Mouse (Mus musculus): ENCODE measurements around the gene D930048N14Rik. TPM values are rescaled to one million over a fixed set of nuclear protein-coding genes. Genes with fewer than 3 reads are reported as not detected.

Gene D930048N14Rik
- polyA plus RNA-seq, 1 experiment from 2014 or later: 1.2 TPM

DNA sequence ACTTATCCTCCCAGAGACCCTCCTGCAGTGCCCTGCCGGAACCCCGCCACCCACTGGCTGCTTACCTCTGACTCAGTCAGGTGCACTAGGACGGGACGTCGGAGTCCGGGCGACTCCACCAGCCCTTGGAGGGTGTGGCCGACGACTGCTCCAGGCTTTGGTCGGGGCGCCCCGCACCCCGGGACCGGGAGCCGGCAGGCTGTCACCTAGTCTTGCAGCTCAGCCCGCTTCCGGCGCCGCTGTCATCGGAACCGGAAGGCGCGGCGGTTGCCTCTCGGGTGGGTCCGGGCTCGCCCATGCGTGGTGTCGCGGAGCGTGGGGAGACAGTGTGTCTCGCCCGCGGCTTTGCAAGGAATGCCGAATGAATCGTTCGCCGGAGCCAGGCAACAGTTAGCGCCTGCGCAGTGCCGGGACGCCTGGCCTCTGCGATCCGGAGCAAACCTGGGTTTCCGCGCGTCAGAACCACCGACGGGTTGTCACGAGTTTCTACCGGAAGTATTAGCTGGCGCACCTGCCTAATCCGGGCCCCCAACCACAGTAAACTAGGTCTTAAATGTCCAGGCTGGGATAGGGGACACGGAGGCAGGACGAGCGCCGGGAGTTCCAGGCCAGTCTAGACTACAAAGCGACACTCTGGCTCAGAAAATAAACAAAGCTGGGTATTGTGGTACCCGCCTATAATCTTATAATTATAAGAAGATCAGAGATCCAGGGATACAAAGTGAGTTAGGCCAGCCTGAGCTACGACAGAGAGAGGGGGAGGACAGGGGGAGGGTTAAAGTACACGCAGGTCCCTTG is 15.0 kb upstream of the D930048N14Rik start, which contains the start of gene Rmnd5b:
Rmnd5b (minus strand) TSS at position 372 of the 798 bp plus-strand sequence.
- Histone ChIP-seq H3K4me3 (ENCODE audit: low read depth, low read length) (peak within 1 kb of the TSS; percentile 75), H3K27ac (ENCODE audit: low read length) (peak within 1 kb of the TSS; percentile 79), H3K9me3 (replicated peaks; ENCODE audit: control insufficient read depth, low read length, poor library complexity, severe bottlenecking) (no peaks in the 10 kb centered on the region), H3K9ac (ENCODE audit: low read depth, low read length) (peak within 1 kb of the TSS; percentile 82), H3K36me3 (ENCODE audit: control insufficient read depth, insufficient read depth, low read length) (no peaks in the 10 kb centered on the region), H3K4me1 (ENCODE audit: control insufficient read depth, insufficient read depth, low read length) (peaks cover 15% of the 10 kb centered on the region), H3K4me2 (ENCODE audit: low read length) (peak within 1 kb of the TSS; percentile 78), H3K27me3 (ENCODE audit: control insufficient read depth, insufficient read depth, low read depth, low read length) (no peaks in the 10 kb centered on the region)
- peak; percentile 94 for ATAC-seq
- WGBS: under 1% methylated on average over 59 of the region's 61 CpGs

DNA sequence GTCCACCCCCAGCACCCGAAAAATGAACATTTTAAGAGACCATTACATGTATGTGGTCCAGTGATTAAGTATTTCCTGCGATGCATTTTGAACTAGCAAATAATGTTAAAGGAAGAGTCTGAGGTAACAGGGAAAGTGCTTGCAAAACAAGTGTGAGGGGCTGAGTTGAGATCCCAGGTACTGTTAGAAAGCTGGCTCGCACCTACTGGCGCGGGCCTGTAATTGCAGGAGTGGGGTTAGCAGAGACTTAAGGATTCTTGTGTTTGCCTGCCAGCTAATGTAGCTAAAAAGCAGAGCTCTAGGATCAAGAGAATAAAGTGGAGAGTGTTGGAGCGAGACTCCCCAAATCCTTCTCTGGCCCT is 14.4 kb upstream of the D930048N14Rik start:
- H3K27ac ChIP-seq (ENCODE audit: low read length): peak overlapping the region; percentile 79
- WGBS: 2% methylated on average over 6 of the region's 6 CpGs

DNA sequence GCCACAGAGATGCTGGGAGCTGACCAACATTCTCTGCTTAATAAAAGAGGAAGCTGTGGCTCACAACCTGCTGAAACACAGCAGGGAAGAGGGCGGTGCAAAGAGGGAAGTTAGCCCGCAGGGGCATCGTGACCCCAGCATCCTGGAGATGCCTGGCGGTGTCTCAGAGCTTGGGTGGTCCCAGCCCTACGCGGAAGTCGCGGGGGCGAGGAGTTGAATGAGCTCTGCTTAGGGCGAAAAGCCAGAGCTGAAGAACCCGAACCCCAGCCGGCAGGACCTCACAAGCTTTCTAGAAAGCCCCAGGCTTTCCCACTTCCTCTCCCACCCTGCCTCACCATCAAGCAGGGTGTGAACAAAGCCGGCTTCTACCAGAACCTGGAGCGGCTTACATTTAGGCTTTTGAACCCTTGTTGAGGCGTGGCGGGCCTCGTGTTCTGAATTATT is 12.8 kb upstream of the D930048N14Rik start:
- no peak overlapping the region for H3K9ac ChIP-seq (ENCODE audit: low read depth, low read length)
- H3K36me3 ChIP-seq (ENCODE audit: control insufficient read depth, insufficient read depth, low read length): no peaks in the 10 kb centered on the region; the same call in 1 of the 2 replicates
- peak overlapping the region; percentile 5; the same call in 1 of the 2 replicates for H3K4me2 ChIP-seq (ENCODE audit: low read length)
- no peak for ATAC-seq
- no peaks in the 10 kb centered on the region for H3K9me3 ChIP-seq (replicated peaks; ENCODE audit: control insufficient read depth, low read length, poor library complexity, severe bottlenecking)
- WGBS: 3% methylated on average over 17 of the region's 17 CpGs
- no peak overlapping the region for H3K4me3 ChIP-seq (ENCODE audit: low read depth, low read length)
- H3K27me3 ChIP-seq (ENCODE audit: control insufficient read depth, insufficient read depth, low read depth, low read length): no peaks in the 10 kb centered on the region
- no peak overlapping the region for H3K27ac ChIP-seq (ENCODE audit: low read length)
- H3K4me1 ChIP-seq (ENCODE audit: control insufficient read depth, insufficient read depth, low read length): peaks cover 15% of the 10 kb centered on the region

More for the DNA sequence above, 14.4 kb upstream of the D930048N14Rik start:
- Histone ChIP-seq H3K9me3 (replicated peaks; ENCODE audit: control insufficient read depth, low read length, poor library complexity, severe bottlenecking) (no peaks in the 10 kb centered on the region), H3K4me3 (ENCODE audit: low read depth, low read length) (peak overlapping the region; percentile 75), H3K4me1 (ENCODE audit: control insufficient read depth, insufficient read depth, low read length) (peaks cover 15% of the 10 kb centered on the region), H3K27me3 (ENCODE audit: control insufficient read depth, insufficient read depth, low read depth, low read length) (no peaks in the 10 kb centered on the region), H3K9ac (ENCODE audit: low read depth, low read length) (peak overlapping the region; percentile 82), H3K36me3 (ENCODE audit: control insufficient read depth, insufficient read depth, low read length) (no peaks in the 10 kb centered on the region), H3K4me2 (ENCODE audit: low read length) (peak overlapping the region; percentile 78)
- ATAC-seq: peak; percentile 55

DNA sequence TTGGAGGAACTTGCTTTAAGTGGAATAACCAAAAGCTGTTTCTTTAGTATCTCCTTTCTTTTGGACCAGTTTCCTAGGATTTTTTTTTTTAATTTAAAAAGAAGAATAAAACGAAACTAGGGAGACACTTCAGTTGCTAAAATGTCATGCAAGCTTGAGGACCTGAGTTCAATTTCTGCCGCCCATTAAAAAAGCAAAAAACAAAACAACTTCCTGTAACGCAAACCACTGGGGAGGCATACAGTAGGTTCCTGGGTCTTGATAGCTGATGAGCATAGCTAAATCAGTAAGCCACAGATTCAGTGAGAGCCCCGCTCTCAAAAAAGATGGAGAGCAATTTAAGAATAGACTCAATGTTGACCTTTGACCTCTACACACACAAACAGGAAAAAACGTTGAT is 12.3 kb upstream of the D930048N14Rik start:
- WGBS: 80% methylated on average over 5 of the region's 5 CpGs
- no peaks in the 10 kb centered on the region for H3K9me3 ChIP-seq (replicated peaks; ENCODE audit: control insufficient read depth, low read length, poor library complexity, severe bottlenecking)

DNA sequence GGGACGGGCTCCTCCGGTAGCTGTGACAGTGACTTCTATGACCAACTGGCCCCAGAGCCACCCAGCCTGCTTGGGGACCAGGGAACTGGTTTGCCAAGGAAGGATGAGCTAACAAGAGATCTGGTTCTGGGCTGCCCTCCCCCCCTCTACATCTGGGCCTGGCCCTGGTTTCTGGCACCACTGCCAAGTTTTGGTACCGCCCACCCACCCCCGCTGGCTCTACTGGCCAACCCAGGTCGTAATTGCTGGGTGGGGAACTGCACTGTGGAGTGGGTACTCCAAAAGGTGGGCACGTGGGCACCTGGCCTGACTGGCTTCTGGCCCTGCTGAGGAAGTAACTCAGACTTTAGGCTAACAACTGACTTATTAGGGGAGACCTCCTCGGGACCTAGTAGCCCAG is 10.0 kb upstream of the D930048N14Rik start:
- WGBS: 88% methylated on average over 7 of the region's 7 CpGs
- Histone ChIP-seq H3K36me3 (ENCODE audit: control insufficient read depth, insufficient read depth, low read length) (peaks cover 5% of the 10 kb centered on the region), H3K4me2 (ENCODE audit: low read length) (no peak overlapping the region), H3K27me3 (ENCODE audit: control insufficient read depth, insufficient read depth, low read depth, low read length) (no peaks in the 10 kb centered on the region), H3K4me1 (ENCODE audit: control insufficient read depth, insufficient read depth, low read length) (peaks cover 6% of the 10 kb centered on the region), H3K9me3 (replicated peaks; ENCODE audit: control insufficient read depth, low read length, poor library complexity, severe bottlenecking) (no peaks in the 10 kb centered on the region), H3K4me3 (ENCODE audit: low read depth, low read length) (no peak overlapping the region), H3K27ac (ENCODE audit: low read length) (no peak overlapping the region), H3K9ac (ENCODE audit: low read depth, low read length) (no peak overlapping the region)
- ATAC-seq: no peak

More for the DNA sequence above, 12.3 kb upstream of the D930048N14Rik start:
- no peaks in the 10 kb centered on the region; the same call in 1 of the 2 replicates for H3K36me3 ChIP-seq (ENCODE audit: control insufficient read depth, insufficient read depth, low read length)
- no peak overlapping the region for H3K9ac ChIP-seq (ENCODE audit: low read depth, low read length)
- H3K27me3 ChIP-seq (ENCODE audit: control insufficient read depth, insufficient read depth, low read depth, low read length): no peaks in the 10 kb centered on the region
- H3K4me3 ChIP-seq (ENCODE audit: low read depth, low read length): no peak overlapping the region
- ATAC-seq: no peak
- H3K4me2 ChIP-seq (ENCODE audit: low read length): 0 out of 2 replicates have a peak overlapping the region, but pooled peaks have one; percentile 5
- peaks cover 15% of the 10 kb centered on the region for H3K4me1 ChIP-seq (ENCODE audit: control insufficient read depth, insufficient read depth, low read length)
- H3K27ac ChIP-seq (ENCODE audit: low read length): no peak overlapping the region

DNA sequence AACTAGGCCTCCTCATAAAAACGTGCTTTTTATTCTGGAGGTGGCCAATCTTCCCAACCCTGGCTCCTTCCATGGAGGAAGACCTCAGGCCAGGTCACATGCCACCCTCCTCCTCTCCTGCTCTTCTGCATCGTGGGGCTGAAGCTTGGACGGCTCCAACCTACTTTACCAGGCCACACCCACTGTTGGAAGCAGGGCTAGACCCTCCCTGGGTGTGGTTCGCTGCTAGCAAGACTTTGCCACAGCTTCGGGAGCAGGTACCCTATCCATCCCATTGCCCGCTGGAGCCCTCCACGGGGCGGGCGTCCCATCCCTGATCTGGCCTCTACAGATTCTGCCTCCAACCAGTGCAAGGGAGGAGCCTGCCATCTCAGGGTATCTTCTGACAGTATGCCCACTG is 7.6 kb upstream of the D930048N14Rik start:
- whole genome bisulfite sequencing: 82% methylated on average over 9 of the region's 9 CpGs
- H3K36me3 ChIP-seq (ENCODE audit: control insufficient read depth, insufficient read depth, low read length): peaks cover 5% of the 10 kb centered on the region
- no peaks in the 10 kb centered on the region for H3K27me3 ChIP-seq (ENCODE audit: control insufficient read depth, insufficient read depth, low read depth, low read length)
- H3K4me2 ChIP-seq (ENCODE audit: low read length): no peak overlapping the region
- no peaks in the 10 kb centered on the region for H3K4me1 ChIP-seq (ENCODE audit: control insufficient read depth, insufficient read depth, low read length)
- no peak for ATAC-seq
- no peak overlapping the region for H3K9ac ChIP-seq (ENCODE audit: low read depth, low read length)
- no peak overlapping the region for H3K27ac ChIP-seq (ENCODE audit: low read length)
- H3K4me3 ChIP-seq (ENCODE audit: low read depth, low read length): no peak overlapping the region
- no peaks in the 10 kb centered on the region for H3K9me3 ChIP-seq (replicated peaks; ENCODE audit: control insufficient read depth, low read length, poor library complexity, severe bottlenecking)

DNA sequence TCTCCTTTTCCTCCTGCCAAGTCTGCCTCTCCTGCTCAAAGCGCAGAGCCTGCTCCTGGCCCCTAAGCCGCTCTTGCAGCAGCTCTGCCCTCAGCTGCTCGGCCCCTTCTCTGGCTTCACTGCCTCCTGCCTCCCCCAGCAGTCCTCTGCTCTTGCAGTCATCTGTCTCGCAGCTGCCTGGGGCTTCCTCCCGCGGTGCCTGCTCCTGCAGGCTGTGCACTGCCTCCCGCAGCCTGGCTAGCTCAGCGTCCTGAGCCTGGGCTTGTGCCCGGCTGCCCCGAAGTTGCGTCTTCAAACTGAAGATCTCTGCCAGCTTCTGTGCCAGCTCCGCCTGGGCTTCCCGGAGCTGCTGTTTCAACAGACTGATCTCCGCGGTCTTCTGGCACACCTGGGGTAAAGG is 7.0 kb upstream of the D930048N14Rik start:
- Histone ChIP-seq H3K36me3 (ENCODE audit: control insufficient read depth, insufficient read depth, low read length) (peaks cover 5% of the 10 kb centered on the region), H3K9me3 (replicated peaks; ENCODE audit: control insufficient read depth, low read length, poor library complexity, severe bottlenecking) (no peaks in the 10 kb centered on the region), H3K9ac (ENCODE audit: low read depth, low read length) (no peak overlapping the region), H3K4me2 (ENCODE audit: low read length) (no peak overlapping the region), H3K4me3 (ENCODE audit: low read depth, low read length) (no peak overlapping the region), H3K27me3 (ENCODE audit: control insufficient read depth, insufficient read depth, low read depth, low read length) (no peaks in the 10 kb centered on the region), H3K4me1 (ENCODE audit: control insufficient read depth, insufficient read depth, low read length) (peaks cover under 1% of the 10 kb centered on the region; the same call in 1 of the 2 replicates), H3K27ac (ENCODE audit: low read length) (no peak overlapping the region)
- ATAC-seq: no peak
- 56% methylated on average over 15 of the region's 15 CpGs for WGBS

DNA sequence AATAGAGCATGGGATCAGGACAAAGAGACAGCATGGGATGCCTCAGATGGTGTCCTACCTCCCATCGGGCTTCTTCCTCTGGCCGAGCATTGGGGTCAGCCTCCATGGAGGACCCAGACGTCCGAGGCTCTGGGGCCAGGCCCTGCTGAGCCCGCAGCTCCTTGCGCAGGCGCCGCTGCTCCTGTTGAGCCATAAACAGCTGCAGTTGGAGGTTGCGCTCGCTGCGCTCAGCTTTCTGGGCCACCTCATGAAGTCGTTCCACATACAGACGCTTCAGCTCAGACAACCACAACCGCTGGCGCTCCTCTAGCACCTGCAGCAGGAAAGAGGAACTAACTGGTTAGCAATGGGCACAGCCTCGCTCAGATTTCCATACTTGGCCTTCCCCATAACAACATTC is 6.5 kb upstream of the D930048N14Rik start:
- no peak overlapping the region for H3K4me2 ChIP-seq (ENCODE audit: low read length)
- ATAC-seq: no peak

DNA sequence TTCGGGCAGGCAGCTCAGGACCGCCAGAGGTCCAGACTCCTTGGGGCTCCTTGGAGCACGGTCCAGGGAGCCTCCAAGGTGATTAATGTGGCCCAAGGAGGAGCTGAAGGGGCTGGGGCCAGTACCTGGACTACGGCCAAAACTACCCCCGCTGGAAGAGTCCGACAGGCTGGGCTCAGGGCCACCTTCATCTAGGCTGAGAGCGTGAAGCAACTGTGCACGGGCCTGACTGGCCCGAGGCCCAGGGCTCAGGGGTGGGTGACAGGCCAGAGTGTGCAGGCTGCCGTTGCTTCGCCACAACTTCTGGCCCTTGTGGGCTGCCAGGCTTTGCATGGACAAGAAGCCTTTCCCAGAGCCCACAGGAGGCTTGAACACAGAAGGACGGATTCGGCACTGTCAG is 5.5 kb upstream of the D930048N14Rik start:
- no peaks in the 10 kb centered on the region for H3K9me3 ChIP-seq (replicated peaks; ENCODE audit: control insufficient read depth, low read length, poor library complexity, severe bottlenecking)
- 84% methylated on average over 13 of the region's 13 CpGs for WGBS
- no peak overlapping the region for H3K9ac ChIP-seq (ENCODE audit: low read depth, low read length)
- ATAC-seq: no peak
- H3K4me3 ChIP-seq (ENCODE audit: low read depth, low read length): no peak overlapping the region
- H3K27ac ChIP-seq (ENCODE audit: low read length): no peak overlapping the region
- H3K4me1 ChIP-seq (ENCODE audit: control insufficient read depth, insufficient read depth, low read length): peaks cover 14% of the 10 kb centered on the region
- H3K27me3 ChIP-seq (ENCODE audit: control insufficient read depth, insufficient read depth, low read depth, low read length): peaks cover 6% of the 10 kb centered on the region; the same call in 1 of the 2 replicates
- H3K4me2 ChIP-seq (ENCODE audit: low read length): no peak overlapping the region
- peaks cover 5% of the 10 kb centered on the region for H3K36me3 ChIP-seq (ENCODE audit: control insufficient read depth, insufficient read depth, low read length)

More for the DNA sequence above, 6.5 kb upstream of the D930048N14Rik start:
- no peak overlapping the region for H3K27ac ChIP-seq (ENCODE audit: low read length)
- WGBS: 79% methylated on average over 16 of the region's 16 CpGs
- H3K4me3 ChIP-seq (ENCODE audit: low read depth, low read length): no peak overlapping the region
- 0 out of 2 replicates have a peak, but pooled peaks cover 2% of the 10 kb centered on the region for H3K27me3 ChIP-seq (ENCODE audit: control insufficient read depth, insufficient read depth, low read depth, low read length)
- peaks cover 5% of the 10 kb centered on the region for H3K4me1 ChIP-seq (ENCODE audit: control insufficient read depth, insufficient read depth, low read length)
- H3K9me3 ChIP-seq (replicated peaks; ENCODE audit: control insufficient read depth, low read length, poor library complexity, severe bottlenecking): no peaks in the 10 kb centered on the region
- H3K9ac ChIP-seq (ENCODE audit: low read depth, low read length): no peak overlapping the region
- H3K36me3 ChIP-seq (ENCODE audit: control insufficient read depth, insufficient read depth, low read length): peaks cover 5% of the 10 kb centered on the region
